Mouse (Mus musculus) CD4-positive helper T cell, adult 2 months (primary cell): ENCODE measurements around the gene Gpr141.
"Not testable (repeated sequence)": the region's sequence is repeated elsewhere in the genome, so short reads cannot be mapped to it uniquely, and the experiment has no call there.

Experiments used
- DNase-seq: peaks from one replicate; pipeline ENCODE4 v3.0.0-alpha.2; 2012; ENCODE audit warnings: low read depth, missing footprints, low spot score

The Gpr141 gene

DNA sequence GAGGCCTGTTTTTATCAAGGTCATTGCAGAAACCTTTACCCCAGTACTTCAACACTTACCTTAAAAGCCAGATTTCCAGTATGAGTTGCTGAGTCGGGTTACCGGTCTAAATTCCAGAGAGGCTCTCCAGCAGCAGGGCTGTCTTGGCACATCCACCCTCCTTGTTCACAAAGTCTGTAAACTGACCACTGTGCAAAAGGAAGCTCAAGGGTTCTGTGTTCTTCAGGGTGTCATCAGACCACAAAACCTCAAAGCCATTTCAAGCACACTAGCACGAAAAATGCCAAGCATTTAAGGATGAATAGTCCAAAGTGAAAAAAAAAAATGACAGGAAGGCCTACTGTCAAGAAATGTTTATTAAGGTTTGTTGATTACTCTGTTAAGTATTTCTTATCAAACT lies at the start of gene Gpr141:
Gene Gpr141 (minus strand): TSS at position 187 of the 400 bp plus-strand sequence.
- DNase-seq: no peak

DNA sequence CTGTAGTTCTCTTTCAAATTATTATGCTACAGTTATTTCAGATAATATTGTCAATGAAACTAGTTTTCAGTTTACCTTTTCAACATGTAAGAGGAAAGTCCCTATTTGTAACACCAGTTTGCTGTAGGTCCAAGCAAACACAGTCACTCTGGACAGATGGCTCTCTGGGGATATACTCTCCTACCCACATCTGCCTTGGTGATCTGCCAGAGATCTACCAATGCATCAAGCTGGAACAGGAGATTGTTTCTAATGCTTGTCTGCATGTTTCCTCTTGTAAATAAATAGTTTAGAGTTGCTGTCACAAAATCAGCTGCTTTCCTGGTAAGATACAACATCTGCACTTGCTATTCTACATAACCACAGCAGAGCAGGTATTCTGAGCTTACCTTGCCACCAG lies 40.2 kb upstream of the Gpr141 start:
- no peak for DNase-seq

DNA sequence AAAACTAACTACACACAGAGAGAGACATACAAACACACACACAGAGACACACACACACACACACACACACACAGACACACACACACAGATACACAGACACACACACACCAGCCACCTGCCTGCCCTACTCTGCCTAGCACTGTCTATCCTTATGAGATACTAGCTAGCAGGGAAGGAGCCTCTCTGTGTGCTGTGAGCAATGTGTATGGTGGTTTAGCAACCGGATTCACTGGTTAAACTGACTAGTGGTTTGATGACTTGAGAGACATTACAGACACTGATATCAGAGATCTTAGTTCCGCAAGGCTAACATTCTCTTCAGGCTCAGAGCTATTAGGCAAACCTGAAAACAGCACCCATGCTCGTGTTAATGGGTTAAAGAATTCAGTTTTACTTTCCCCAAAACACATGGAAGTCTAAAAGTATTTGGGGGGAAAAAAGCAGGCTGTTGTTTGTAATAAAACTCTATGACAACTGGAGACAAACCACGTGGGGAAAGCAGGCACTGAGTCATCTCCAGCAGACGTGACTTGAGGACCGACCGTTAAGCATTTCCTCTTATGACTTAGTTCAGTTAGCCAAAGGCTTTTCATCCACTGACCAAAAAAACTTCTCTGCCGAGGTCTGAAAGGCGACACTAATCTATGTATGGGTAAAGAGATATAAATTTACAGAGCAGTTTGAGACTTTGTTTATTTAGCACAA lies 30.7 kb upstream of the Gpr141 start:
- peak; percentile 8 for DNase-seq

DNA sequence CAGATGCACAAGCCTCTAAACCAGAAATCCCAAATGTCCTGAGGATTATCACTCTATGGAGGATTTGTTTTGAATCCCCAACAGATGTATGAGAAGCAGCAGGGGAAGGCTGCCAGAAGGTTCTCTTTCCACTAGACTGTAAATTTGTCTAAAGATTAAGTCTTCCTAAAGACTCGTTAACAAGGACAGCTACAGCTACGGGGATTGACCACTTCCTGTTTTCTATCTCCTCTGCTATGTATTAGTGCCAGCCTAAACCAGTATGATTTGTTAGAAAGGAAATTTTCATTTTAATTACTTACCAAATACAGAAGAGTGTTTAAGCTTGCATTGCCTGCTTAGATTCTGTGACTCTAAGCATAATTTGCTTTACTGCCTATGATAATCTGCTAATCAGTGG lies 30.0 kb upstream of the Gpr141 start:
- no peak for DNase-seq

DNA sequence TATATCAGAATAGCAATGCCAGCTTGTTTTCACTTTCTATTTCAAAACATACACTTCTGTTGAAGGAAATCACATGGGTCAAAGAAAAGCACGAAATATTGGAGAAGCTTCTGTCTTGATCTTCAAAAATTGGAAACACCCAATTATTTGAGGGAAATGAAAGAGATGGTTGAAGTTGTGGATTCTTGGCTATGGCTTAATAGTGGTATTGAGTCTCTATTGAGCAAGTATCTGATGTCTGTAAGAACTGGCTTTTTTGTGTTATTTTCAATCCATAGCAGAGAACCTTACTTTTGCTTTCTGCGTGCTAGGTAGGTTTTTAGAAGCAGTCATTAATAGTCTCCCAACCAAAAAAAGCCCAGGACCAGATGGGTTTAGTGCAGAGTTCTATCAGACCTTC lies 19.4 kb upstream of the Gpr141 start:
- no peak for DNase-seq

DNA sequence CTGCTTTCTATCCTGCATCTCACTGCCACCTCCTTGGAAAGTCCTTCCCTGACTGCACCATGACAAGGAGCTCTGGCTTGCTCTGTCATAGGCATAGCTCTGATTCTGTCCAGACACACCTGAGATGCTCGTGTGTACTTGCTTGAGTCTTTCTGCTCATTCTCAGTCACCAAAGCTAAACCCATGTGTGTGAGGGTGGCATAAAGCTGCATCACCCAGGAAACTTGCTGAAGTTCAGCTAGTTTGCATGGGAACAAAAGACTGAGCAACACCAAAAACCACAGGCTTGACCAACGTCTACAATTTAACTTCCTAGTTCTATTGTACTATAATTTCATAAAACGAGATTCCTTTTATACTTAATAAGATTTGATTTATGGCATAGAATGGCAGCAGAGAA lies 18.6 kb upstream of the Gpr141 start:
- no peak for DNase-seq

DNA sequence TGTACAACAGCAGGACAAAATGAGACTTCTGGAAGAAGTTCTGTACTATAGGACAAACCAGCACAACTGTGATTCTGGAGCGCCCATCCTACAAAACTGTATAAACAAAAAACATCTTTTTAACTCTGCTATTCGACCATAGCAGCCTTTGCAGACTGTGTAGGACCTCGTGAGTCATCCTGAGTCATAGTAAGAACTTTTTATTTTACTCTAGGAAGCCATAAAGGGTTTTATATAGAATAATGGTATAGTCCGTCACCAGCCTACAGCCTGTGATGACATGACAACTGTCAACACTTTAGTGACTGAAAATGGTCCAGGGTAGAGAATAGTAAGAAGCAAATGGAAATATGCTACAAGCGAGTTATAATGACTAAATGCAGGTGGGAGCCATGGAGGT lies 17.6 kb upstream of the Gpr141 start:
- no peak for DNase-seq

DNA sequence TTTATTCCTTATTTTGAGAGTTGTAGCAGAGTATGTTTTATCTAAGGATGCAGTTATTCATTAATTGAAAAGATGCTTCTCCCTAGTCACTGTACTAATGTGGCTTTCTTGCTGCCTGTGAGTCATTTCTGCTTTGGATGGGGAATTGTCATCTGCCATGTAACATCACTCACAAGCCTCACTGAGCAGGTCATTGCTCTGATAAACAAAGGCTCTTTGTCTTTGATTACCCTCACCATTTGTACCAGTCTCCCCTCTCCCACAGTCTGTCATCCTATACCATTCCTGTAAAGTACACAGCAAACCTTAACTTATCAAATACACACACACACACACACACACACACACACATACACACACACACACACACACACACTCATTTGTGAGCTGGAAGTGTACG lies 16.1 kb upstream of the Gpr141 start:
- DNase-seq: no peak

DNA sequence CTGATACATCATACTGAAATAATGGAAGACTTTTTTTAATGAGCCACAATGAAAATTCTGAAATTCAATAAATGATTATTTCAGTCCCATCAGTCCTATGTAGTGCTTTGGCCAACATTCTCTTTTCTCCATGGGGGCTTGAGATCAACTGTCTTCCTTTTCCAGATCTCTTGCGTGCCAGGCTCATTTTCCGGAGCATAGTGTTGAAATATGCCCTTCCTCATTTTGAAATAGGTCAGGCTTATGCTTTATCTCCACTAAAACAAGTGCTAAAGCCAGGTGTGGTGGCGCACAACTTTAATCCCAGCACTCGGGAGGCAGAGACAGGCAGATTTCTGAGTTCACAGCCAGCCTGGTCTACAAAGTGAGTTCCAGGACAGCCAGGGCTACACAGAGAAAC lies 6.5 kb upstream of the Gpr141 start:
- no peak for DNase-seq

DNA sequence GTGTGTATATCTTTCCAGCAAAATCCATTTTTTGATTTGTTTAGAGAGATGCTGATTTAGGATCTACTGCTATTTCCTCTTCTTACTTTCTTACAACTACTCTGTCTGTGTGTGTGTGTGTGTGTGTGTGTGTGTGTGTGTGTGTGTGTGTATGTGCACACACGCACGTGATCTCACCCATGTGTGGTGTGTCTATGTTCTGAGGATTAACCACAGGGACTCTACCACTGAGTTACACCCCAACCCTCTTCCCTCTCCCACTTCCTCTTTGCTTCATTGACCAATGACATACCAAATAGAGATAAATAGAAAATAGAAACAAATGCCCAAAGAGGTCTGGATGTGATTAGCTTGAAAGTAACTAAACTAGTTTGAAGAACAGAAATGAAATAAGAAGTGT lies 4.0 kb upstream of the Gpr141 start:
- peak; percentile 18 for DNase-seq

DNA sequence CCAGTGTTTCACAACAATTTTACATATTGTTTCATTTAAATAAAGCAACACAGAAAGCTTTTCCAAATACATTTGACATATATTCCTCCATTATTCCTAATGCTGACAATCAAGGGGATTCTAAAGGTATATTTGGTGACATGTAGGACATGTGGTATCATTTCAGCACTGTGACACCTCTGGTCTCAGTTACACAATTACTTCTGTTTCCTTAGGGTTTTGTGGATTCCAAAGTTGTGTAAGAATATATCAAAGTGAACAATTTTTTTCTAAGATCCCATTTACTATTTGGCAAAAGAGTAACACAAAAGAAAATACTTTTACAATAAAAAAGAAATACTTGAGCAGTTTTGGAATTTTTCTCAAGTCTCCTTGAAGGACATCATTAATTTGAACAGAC lies 2.4 kb downstream of the Gpr141 start:
- DNase-seq: no peak

DNA sequence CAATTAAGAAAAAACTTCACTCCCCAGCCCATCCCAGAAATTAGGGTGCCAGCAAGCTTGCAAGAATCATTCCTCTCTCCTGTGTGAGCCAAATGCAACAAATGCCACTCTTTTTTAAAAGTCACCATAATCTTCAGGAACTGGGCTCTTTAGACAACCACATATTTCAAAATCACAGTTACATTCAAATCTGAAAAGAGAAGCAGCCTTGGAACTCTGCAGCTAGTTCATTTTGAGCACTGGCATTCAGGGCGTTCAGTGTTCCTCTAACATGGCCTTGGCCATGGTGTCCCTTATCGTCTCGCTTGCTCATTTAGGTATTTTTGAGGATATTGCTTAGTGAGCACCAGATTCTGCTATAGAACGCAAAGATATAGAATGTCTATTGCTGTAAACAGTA lies 4.1 kb downstream of the Gpr141 start:
- no peak for DNase-seq

DNA sequence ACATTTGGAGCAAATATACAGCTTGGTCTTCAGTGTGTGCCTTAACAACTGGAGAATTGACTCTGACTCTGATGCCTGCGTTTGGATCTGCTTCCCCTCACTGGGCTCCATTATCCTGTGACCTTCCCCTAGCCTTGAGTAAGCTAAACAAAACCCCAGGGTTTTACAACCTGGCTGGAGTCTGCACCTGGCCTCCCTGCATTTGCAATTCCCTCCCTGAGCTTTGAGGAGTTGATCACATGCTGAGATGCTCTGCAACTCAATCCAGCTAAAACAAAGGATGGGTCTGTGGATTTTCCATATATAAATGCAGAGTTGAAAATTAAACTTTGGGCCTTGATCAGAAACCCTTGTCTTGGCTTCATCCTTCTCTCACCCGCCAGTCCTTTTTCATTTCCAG lies 4.8 kb downstream of the Gpr141 start:
- no peak for DNase-seq

DNA sequence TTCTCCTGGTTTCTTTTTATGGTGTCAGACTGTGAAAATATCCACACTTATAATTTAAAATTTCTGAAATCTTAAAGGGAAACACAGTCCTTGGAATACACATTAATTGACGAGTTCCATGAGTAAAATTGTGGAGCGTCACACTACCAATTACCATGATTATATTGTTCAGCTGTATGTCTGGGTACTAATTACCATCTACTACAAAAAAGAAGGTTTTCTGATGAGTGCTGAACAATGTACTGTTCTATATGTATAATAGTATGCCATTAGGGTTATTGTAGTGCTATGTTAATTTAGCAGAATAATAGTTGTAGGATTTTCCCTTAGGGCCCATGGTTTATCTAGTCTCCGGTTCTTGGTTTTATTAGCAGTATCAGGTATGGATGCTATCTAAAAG lies 29.1 kb downstream of the Gpr141 start:
- no peak for DNase-seq

DNA sequence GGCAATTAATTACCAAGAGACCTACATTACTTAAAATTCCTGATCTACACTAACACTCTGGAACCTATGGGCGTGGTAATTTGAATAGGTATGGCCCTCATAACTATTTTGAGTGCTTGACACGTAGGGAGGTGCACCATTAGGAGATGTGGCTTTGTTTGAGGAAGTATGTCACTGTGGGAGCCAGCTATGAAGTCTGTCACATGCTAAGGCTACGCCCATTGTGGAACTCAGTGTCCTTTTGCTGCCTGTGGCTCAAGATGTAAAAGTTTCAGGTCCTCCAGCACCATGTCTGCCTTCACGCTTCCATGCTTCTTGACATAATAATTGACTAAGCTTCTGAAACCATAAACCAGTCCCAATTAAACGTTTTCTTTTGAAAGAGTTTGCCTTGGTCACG lies 29.6 kb downstream of the Gpr141 start:
- DNase-seq: no peak

DNA sequence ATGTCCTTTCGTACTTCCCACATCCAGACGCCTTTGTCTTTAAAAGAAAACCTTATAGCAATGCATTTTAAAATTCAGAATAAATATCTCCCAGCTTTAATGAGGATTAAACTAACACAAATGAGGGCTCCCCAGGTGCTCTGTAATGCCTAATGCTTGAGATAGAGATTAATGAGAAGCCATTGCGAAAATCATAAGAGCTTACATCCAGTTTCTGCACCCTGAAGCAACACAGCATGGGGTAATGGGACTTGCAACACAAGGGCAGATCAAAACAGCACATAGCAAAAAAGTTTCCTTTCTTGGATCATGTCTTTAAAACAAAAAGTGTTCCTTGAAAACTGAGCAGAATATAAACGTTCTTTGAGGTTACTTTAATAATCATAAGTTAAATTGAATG lies 30.3 kb downstream of the Gpr141 start:
- DNase-seq: no peak

DNA sequence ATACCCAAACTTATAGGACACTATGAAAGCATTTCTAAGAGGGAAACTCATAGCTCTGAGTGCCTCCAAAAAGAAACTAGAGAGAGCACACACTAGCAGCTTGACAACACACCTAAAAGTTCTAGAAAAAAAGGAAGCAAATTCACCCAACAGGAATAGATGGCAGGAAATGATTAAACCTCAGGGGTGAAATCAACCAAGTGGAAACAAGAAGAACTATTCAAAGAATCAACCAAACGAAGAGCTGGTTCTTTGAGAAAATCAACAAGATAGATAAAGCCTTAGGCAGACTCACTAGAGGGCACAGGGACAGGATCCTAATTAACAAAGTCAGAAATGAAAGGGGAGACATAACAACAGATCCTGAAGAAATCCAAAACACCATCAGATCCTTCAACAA lies 36.1 kb downstream of the Gpr141 start:
- DNase-seq: not testable (repeated sequence)

DNA sequence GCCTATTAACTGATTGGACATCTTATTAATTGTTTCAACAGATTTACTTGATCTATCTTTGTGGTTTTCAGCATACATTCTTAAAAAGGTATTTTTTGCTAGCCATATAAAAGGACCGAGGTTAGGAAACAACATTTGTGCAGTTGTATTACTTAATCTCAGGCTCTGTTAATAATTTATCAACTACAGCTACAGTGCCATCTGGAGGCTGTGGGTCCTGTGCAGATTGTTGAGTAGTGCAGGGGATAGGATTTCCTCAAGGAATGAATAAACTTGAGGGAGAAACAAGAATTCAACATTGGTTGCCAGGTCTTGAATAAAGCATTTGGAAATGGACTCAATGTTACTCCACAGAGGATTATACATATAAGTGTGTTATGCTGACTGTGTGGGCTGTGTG lies 53.9 kb downstream of the Gpr141 start:
- no peak for DNase-seq

DNA sequence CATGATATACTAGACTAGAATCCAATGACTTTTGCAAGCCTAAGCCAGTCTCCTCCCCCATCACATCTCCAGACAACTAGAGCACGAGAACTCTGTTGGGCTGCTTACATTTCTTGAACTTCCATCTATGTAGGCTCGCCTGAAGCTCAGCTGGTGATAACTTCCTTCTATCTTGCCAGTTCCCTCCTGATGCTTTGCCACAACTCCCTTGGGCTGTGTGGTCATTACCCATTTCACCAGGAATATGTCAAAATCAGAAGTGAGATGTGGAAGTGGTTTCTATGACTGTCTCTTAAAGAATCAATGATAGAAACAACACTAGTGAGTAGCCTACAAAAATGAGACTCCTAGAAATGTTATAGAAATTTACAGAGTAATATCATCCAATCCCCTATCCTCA lies 56.9 kb downstream of the Gpr141 start:
- no peak for DNase-seq

DNA sequence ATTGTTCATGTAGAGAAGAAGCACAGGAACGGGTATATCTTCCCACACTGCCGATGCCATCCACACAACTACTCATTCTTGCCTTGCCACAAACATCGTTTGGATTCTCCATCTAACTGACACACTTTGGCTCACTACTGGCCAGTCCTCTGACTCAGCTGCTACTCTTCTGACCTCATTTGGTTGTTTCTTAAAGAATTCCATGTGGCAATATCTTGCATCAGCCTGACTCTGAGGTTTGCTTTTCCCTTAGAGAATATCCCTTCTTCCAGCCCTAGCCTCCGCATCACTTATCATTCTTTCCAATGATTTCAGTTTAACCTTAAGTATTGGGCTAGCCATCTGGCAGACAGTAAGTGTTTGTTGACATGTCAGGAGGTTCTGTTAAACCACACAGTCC lies 59.8 kb downstream of the Gpr141 start:
- no peak for DNase-seq

DNA sequence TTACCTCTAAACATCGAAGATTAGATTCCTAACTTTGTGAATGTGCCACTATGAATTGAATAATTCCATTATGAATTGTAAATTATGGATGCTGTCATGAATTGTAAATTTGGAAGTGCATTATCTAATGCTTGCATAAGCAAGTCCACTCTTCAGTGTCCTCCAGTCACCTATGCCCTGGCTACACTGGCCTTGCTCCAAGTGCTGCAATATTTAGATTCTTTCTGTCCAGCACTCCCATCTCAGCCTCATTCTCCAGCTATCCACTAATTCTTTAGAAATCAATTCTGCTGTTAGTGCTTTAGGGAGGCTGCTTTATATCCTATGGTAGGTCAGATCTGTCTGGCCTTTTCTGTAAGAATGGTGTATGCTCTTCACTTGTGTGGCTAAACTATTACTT lies 60.8 kb downstream of the Gpr141 start:
- no peak for DNase-seq

DNA sequence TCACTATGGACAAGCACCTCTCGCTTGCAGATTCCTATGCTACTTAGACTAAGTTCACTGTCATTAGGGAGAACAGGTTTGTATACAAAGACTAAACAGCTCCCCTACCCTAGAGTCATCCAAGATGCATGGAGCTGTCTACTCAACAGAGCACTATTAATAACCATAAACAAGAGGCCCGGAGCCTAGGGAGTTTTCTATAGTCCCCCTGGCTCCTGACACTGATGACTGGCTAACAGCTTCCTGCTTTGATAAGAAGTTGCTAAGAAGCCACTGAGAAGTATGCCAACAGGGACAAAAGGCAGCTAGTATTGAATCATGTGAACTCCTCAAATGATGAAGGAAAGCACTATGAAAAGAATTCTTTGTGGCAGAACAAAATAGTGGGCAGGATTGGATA lies 78.3 kb downstream of the Gpr141 start:
- no peak for DNase-seq

DNA sequence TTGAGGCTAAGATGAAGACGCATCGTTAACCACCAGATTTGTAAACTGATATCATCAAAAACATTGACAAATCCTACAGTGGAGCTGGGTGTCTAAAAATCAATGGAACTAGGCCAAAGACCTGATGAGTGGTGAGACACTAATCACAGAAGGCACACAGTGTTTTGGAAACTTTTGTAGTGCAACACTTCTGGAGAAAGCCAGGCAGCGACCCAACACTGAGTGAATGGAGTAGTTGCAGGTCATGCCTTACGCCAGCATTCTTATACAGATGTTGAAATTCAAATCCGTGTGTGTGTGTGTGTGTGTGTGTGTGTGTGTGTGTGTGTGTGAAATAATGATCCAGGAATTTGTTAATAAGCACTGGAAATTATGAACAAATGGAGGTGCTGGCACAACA lies 79.5 kb downstream of the Gpr141 start:
- DNase-seq: no peak

DNA sequence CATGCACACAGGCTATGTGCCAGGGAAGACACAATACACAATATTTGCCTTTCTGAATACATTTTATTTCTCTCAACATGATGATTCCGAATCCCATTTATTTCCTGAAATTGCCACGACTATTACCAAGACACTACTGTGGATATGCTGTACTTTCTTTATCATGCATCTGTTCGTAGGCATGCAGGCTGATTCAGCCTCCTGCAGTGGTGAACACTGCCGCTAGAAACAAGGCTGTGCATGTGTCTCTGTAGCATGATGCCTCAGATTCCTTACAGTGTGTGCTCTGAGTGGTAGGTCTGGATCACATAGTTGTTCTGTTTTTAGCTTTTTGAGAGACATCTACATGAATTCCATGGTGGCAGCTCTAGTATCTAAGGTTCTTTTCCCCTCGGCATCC lies 89.5 kb downstream of the Gpr141 start:
- DNase-seq: no peak
